Mouse (Mus musculus) liver, postnatal 0 days (tissue): ENCODE results near the gene Klk1b11. TPM values are rescaled to one million over a fixed set of nuclear protein-coding genes. Genes with fewer than 3 reads are reported as not detected.
"Not testable (repeated sequence)": the region's sequence is repeated elsewhere in the genome, so short reads cannot be mapped to it uniquely, and the experiment has no call there.

ENCODE experiments used
- ATAC-seq: fragments of 200-750 bp; cut with Nextera tagmentation; 2 replicates; pipeline ENCODE4 v1.8.0; 2017; ENCODE audit warnings: mild to moderate bottlenecking, moderate library complexity
- DNase-seq: peaks from one replicate; pipeline ENCODE4 v3.0.0-alpha.2; 2016
- H3K27ac ChIP-seq: fragments of 300-500 bp; sonication (generic); 2 replicates; pipeline ENCODE4 v1.5.1; 2014; ENCODE audit warnings: antibody characterized with exemption, moderate library complexity, mild to moderate bottlenecking, low read depth
- H3K27me3 ChIP-seq: fragments of 300-500 bp; sonication (generic); 2 replicates; pipeline ENCODE4 v1.6.1; 2014; ENCODE audit warnings: low read length, control low read depth, mixed read lengths; ENCODE audit not compliant: insufficient read depth
- H3K36me3 ChIP-seq: fragments of 300-500 bp; sonication (generic); replicated peaks from 2 replicates; pipeline ENCODE4 v1.6.1; 2014; ENCODE audit warnings: mild to moderate bottlenecking, control low read depth, low read length, moderate library complexity, mixed read lengths; ENCODE audit not compliant: insufficient read depth
- H3K4me1 ChIP-seq: fragments of 300-500 bp; sonication (generic); 2 replicates; pipeline ENCODE4 v1.6.1; 2014; ENCODE audit warnings: antibody characterized with exemption, mild to moderate bottlenecking, control low read depth; ENCODE audit not compliant: insufficient read depth
- H3K4me2 ChIP-seq: fragments of 300-500 bp; sonication (generic); 2 replicates; pipeline ENCODE4 v1.6.1; 2014; ENCODE audit warnings: low read depth, mild to moderate bottlenecking, low read length, moderate library complexity, mixed read lengths
- H3K4me3 ChIP-seq: fragments of 300-500 bp; sonication (generic); 2 replicates; pipeline ENCODE4 v1.5.1; 2014; ENCODE audit warnings: low read depth, low read length
- H3K9ac ChIP-seq: fragments of 300-500 bp; sonication (generic); replicated peaks from 2 replicates; pipeline ENCODE4 v1.6.1; 2014; ENCODE audit warnings: mild to moderate bottlenecking, moderate library complexity
- H3K9me3 ChIP-seq: fragments of 300-500 bp; sonication (generic); 2 replicates; pipeline ENCODE4 v1.6.1; 2016; ENCODE audit warnings: mild to moderate bottlenecking, control low read depth, low read length, mixed read lengths
- CTCF ChIP-seq: sonication (generic); IDR thresholded peaks from 2 replicates; pipeline ENCODE4 v1.5.1; 2016; ENCODE audit warnings: antibody characterized with exemption, low read depth
- EP300 ChIP-seq: IDR thresholded peaks from 2 replicates; pipeline ENCODE4 v1.6.1; 2016; ENCODE audit warnings: antibody characterized with exemption, low read depth, mild to moderate bottlenecking
- WGBS: fragments of 180-500 bp; shearing (Covaris S2); extraction: QIAGEN DNeasy Blood & Tissue Kit; methylation state at CpG from one replicate; pipeline ENCODE4 v1.1.7; 2014; ENCODE audit not compliant: insufficient replicate concordance; 5-methylcytosine and 5-hydroxymethylcytosine counted together
- polyA plus RNA-seq: library from polyadenylated mRNA; unstranded; fragments of >200 nt; fragmentation: Nextera tagmentation; extraction: Ambion mirVana; gene quantifications from 2 replicates; pipeline ENCODE4 v1.2.1, GENCODE M21; 2015

Gene Klk1b11
- polyA plus RNA-seq, result not detected in 2 replicates

- H3K36me3 ChIP-seq, H3K4me3 ChIP-seq, H3K4me2 ChIP-seq, H3K4me1 ChIP-seq, H3K27me3 ChIP-seq, H3K9me3 ChIP-seq, H3K9ac ChIP-seq, ATAC-seq, H3K27ac ChIP-seq, DNase-seq: not testable (repeated sequence)
- 74% methylated on average over 4 of the region's 4 CpGs for WGBS
Measured at GRCm38 (mm10) chr7:43995577-43995976, at the start of gene Klk1b11. Gene Klk1b11 (plus strand): TSS chr7:43995877.

GRCm38 (mm10) chr7:43950364-43950763 is 45.3 kb upstream of the Klk1b11 start, which contains the start of gene Klk1b8:
Gene Klk1b8 (plus strand): TSS chr7:43950664.
- Histone ChIP-seq H3K27ac (no peak within 1 kb of the TSS), H3K9me3 (no peaks in the 10 kb centered on the region), H3K27me3 (no peaks in the 10 kb centered on the region), H3K9ac (no peak within 1 kb of the TSS), H3K4me1 (no peaks in the 10 kb centered on the region), H3K4me3 (no peak within 1 kb of the TSS), H3K36me3 (no peaks in the 10 kb centered on the region), H3K4me2 (no peak within 1 kb of the TSS)
- 64% methylated on average over 2 of the region's 2 CpGs for WGBS
- no peak for TF ChIP-seq CTCF
- TF ChIP-seq EP300, result no peak
- ATAC-seq, result no peak
- no peak for DNase-seq

GRCm38 (mm10) chr7:43952703-43953102 is 43.0 kb upstream of the Klk1b11 start:
- H3K27me3 ChIP-seq, result no peaks in the 10 kb centered on the region
- H3K9ac ChIP-seq, result no peak overlapping the region
- DNase-seq (no peak), ATAC-seq (no peak)
- H3K27ac ChIP-seq, result no peak overlapping the region
- no peak overlapping the region for H3K4me3 ChIP-seq
- no peaks in the 10 kb centered on the region for H3K36me3 ChIP-seq
- no peaks in the 10 kb centered on the region for H3K4me1 ChIP-seq
- H3K4me2 ChIP-seq, result no peak overlapping the region
- no peaks in the 10 kb centered on the region for H3K9me3 ChIP-seq
- WGBS, result 54% methylated on average over 4 of the region's 4 CpGs
- TF ChIP-seq EP300, result no peak
- no peak for TF ChIP-seq CTCF

- DNase-seq (no peak), ATAC-seq (no peak)
- H3K9me3 ChIP-seq, result no peaks in the 10 kb centered on the region
- no peak for TF ChIP-seq EP300
- TF ChIP-seq CTCF, result no peak
- H3K27me3 ChIP-seq, result no peaks in the 10 kb centered on the region
- H3K4me3 ChIP-seq, result no peak within 1 kb of the TSS
- no peaks in the 10 kb centered on the region for H3K36me3 ChIP-seq
- 51% methylated on average over 3 of the region's 3 CpGs for WGBS
- H3K27ac ChIP-seq, result no peak within 1 kb of the TSS
- no peaks in the 10 kb centered on the region for H3K4me1 ChIP-seq
- no peak within 1 kb of the TSS for H3K4me2 ChIP-seq
- H3K9ac ChIP-seq, result no peak within 1 kb of the TSS
Measured at GRCm38 (mm10) chr7:43966451-43966850, 29.2 kb upstream of the Klk1b11 start, which contains the start of gene Klk1b1. Gene Klk1b1 (plus strand): TSS chr7:43966751.

GRCm38 (mm10) chr7:43967058-43967457 is 28.6 kb upstream of the Klk1b11 start:
- Histone ChIP-seq H3K4me2 (no peak overlapping the region), H3K9me3 (no peaks in the 10 kb centered on the region), H3K9ac (no peak overlapping the region), H3K27ac (no peak overlapping the region), H3K4me3 (no peak overlapping the region), H3K4me1 (no peaks in the 10 kb centered on the region), H3K27me3 (no peaks in the 10 kb centered on the region), H3K36me3 (no peaks in the 10 kb centered on the region)
- TF ChIP-seq CTCF (no peak), EP300 (no peak)
- WGBS, result 63% methylated on average over 3 of the region's 3 CpGs
- no peak for ATAC-seq
- no peak for DNase-seq

- no peak for ATAC-seq
- no peaks in the 10 kb centered on the region for H3K36me3 ChIP-seq
- 63% methylated on average over 2 of the region's 2 CpGs for WGBS
Measured at GRCm38 (mm10) chr7:43967612-43968011, 28.1 kb upstream of the Klk1b11 start.

GRCm38 (mm10) chr7:43975761-43976160 is 19.9 kb upstream of the Klk1b11 start, which contains the start of gene Klk1b9:
Gene Klk1b9 (plus strand): TSS chr7:43976061.
- WGBS, result 59% methylated on average over 1 of the region's 1 CpGs
- not testable (repeated sequence) for DNase-seq, H3K27me3 ChIP-seq, H3K4me3 ChIP-seq, H3K27ac ChIP-seq, H3K36me3 ChIP-seq, H3K9me3 ChIP-seq, H3K4me2 ChIP-seq, H3K4me1 ChIP-seq, H3K9ac ChIP-seq, ATAC-seq

More at GRCm38 (mm10) chr7:43967612-43968011, 28.1 kb upstream of the Klk1b11 start:
- H3K4me2 ChIP-seq, result no peak overlapping the region
- no peak overlapping the region for H3K4me3 ChIP-seq
- H3K4me1 ChIP-seq, result no peaks in the 10 kb centered on the region
- H3K9me3 ChIP-seq, result no peaks in the 10 kb centered on the region
- no peak overlapping the region for H3K9ac ChIP-seq
- no peak for DNase-seq
- no peaks in the 10 kb centered on the region for H3K27me3 ChIP-seq
- no peak overlapping the region for H3K27ac ChIP-seq
- TF ChIP-seq EP300 (no peak), CTCF (no peak)
